ENCODE assay signal across 9 mouse cellular contexts in the genomic region with DNA sequence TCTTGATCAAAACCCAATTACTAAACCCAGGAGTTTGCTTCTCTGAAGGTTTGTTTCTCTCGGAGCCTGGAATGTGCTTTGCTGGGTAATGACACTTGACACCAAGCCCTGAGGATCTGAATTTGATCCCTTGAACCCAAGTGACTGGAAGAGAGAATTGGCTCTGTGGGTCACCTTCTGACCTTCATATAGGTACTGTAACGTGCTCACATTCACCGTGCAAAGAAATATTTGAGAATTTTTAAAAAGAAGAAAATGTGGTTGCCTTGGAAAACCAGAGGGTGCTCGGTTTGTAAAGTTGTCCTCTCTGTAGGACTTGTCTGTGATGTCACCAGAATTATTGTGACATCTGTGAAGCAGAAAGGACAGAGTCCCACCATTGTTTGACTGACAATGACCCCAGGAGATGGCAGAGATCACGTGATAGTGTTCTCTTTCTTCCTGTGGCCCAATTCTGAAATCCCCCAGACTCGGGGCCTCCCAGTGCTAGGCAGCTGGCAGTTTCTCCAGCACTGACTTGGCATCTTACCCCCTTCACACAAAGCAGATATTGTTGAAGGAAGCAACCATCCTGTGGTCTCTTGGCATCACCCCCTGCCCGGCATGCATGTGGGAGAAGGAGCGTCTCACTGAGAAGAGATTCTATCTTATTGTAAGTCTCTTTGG.
DNase-seq lines count a peak whose midpoint lies in the region.
"Had no signal": no experiment of that assay in that cellular context is flagged by ENCODE, and none has a peak within 500 bp of the region (broad histone marks: within the 10 kb centered on the region; RNA-seq: fewer than 3 reads in every experiment).

No protein-coding gene starts in this region.

- peak; percentile 25 for DNase-seq in cerebellum, adult 11-12 months
- DNase-seq in cerebellum, postnatal 36 days: no peak
- peak; percentile 41 for DNase-seq in right cerebral cortex, adult 18-20 months
- no peak for DNase-seq in right cerebral cortex, postnatal 25 days
- peak; percentile 80 for DNase-seq in layer of hippocampus, adult 9-11 months
- DNase-seq in natural killer cell, adult 2 months (ENCODE audit: low spot score in 2 of 2): no peak
- no peak for DNase-seq in thymus, postnatal 14 days
- no peak for DNase-seq in lung, postnatal 25 days (ENCODE audit: low spot score)
- DNase-seq: lung, embryonic 14.5 days had no signal

Comparison
In these comparisons a context has a peak if more than half of its experiments do, and no peak if none do; other contexts are left out.
1. DNase-seq: peak in cerebellum, adult 11-12 months (single experiment), right cerebral cortex, adult 18-20 months (single experiment) and layer of hippocampus, adult 9-11 months (single experiment); none in cerebellum, postnatal 36 days (0 of 2), right cerebral cortex, postnatal 25 days (single experiment), natural killer cell, adult 2 months (0 of 2), thymus, postnatal 14 days (single experiment) and lung, postnatal 25 days (single experiment).